Mouse (Mus musculus) T-helper 1 cell (primary cell): Measurements from ENCODE around the gene Zfp988.
"Not testable (repeated sequence)": the region's sequence is repeated elsewhere in the genome, so short reads cannot be mapped to it uniquely, and the experiment has no call there.

Experiments
- in situ Hi-C: fragments of 300-600 bp; cut with MboI, MseI; formaldehyde crosslinking; loops from one replicate; pipeline ENCODE4 v1.15.1; 2025; ENCODE audit warnings: high pct_unique_total_duplicates

The Zfp988 gene

GRCm38 (mm10) chr4:147305436-147305835 lies at the start of gene Zfp988:
Gene Zfp988 (plus strand): TSS chr4:147305674.
- in situ Hi-C loops: loop anchor here (10.0 kb wide), 1 partner anchor 1441 kb away; the partner anchor contains the start of gene Zfp986

DNA sequence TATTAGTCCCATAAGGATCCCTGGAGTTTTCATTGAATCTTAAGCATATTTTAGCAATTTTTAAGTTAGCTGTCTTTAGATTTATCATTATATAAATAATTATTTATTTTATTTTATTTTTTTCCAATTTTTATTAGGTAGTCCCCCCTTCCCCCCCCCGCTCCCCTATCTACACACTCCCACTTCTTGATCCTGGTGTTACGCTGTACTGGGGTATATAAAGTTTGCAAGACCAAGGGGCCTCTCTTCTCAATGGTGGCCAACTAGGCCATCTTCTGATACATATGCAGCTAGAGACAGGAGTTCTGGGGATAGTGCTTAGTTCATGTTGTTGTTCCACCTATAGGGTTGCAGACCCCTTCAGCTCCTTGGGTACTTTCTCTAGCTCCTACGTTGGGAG lies 42.8 kb upstream of the Zfp988 start:
- in situ Hi-C loops: loop anchor here (5.0 kb wide), 1 partner anchor 1635 kb away; no protein-coding TSS in a partner anchor

- in situ Hi-C loops: loop anchor here (5.0 kb wide), 1 partner anchor 480 kb away; no protein-coding TSS in a partner anchor
Measured at GRCm38 (mm10) chr4:147267302-147267701, 38.2 kb upstream of the Zfp988 start.

DNA sequence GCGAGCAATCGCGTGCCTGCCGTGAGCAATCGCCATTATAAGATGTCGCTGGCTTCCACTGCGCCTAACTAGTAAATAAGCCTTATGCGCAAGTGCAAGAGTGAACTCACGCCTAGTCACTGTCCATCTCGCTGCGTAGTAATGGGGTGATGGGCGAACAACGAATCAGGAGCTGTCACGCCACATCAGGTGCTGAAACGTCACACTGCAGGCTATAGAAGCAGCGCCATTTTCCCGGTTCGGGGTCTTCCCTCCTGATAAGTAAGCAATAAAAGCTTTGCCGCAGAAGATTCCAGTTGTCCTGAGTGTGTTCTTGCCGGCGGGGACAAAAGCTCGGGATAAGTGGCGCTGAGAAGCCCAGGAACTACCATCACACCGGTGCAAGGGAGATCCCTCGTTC lies 36.7 kb upstream of the Zfp988 start:
- in situ Hi-C loops: loop anchor here (5.0 kb wide), 1 partner anchor 479 kb away; no protein-coding TSS in a partner anchor

- in situ Hi-C loops: not testable (repeated sequence)
Measured at GRCm38 (mm10) chr4:147270026-147270425, 35.4 kb upstream of the Zfp988 start.

DNA sequence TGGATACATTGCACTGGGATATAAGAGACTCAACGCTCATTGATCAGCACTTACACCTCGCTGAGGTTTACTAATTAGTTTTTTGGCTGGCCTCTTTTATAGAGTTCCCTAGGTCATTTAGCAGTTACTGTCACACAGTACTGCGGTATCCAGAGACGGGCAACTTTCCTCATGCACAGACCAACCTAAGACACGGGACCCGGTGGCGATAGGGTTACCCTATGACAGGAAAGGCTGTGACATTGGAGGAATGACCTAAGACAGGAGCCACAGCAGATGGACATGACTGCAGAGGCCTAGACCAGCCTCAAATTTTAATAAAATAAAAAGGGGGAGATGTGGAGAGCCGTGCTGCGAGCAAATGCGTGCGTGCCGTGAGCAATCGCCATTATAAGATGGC lies 33.9 kb upstream of the Zfp988 start:
- in situ Hi-C loops: not testable (repeated sequence)

DNA sequence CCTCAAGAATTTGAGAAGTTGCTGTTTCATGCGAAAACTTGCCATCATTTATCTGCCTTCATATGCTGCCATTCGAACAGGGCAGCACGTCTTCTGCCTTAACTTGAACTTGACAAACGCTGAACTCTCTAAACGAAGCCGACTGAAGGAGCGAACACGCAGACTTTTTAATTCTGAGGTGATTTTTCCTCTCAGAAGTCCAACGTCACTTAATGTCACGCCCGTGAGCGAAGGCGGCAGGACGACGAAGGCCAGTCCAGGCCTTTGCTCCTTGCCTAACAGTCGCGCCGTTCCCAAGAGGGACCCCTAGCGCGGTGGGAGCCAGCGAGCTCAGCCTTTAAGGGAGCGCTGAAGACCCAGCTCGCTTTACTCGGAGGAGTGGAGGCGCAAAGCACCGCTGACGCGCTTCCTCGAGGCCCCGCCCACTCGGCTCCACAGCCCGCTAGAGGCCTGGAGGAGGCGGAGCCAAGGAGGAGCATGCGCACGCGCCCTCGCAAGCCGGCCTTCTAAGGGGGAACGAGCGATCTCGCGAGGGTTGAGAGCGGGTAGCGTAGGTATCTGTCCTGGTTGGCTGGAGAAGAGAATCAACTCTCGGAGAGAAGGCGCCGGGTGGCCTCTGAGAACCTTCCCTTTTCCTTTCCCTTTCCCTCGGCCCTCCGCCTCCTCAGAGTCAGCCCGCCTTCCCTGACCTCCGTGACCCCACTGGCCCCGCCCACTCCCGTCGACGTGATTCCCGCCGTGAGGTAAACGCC lies 30.3 kb upstream of the Zfp988 start:
- in situ Hi-C loops: loop anchor here (5.0 kb wide), 1 partner anchor 1808 kb away; no protein-coding TSS in a partner anchor

DNA sequence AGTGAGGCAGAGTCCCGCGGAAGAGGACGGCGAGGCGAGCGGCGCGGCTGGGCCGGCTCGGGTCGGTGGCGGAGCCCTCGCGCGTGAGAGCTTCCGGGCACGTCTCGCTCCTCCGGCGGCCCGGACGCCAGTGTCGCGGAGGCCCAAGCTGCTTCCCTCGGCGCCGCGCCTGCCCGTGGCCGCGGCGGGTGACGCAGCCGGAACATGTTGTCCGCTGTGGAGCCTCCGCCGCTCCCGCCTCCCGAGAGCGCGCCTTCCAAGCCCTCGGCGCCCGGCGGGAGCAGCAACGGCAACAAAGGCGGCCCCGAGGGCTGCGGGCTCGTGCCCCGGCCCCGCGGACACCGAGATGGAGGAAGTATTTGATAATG lies 29.7 kb upstream of the Zfp988 start:
- in situ Hi-C loops: loop anchor here (5.0 kb wide), 1 partner anchor 1808 kb away; no protein-coding TSS in a partner anchor

DNA sequence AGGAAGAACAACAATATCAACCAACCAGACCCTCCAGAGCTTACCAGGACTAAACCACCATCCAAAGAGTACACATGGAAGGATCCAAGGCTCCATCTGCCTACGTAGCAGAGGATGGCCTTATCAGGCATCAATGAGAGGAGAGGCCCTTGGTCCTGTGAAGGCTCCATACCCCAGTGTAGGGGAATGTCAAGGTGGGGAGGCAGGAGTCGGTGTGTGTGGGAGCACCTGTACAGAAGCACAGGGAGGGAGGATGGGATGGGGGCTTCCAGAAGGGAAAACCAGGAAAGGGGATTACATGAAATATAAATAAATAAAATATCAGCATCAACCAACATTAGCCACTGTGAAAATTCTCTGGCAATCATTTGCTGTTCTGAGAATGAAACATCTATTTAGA lies 25.1 kb upstream of the Zfp988 start:
- in situ Hi-C loops: loop anchor here (5.0 kb wide), 1 partner anchor 1208 kb away; no protein-coding TSS in a partner anchor

DNA sequence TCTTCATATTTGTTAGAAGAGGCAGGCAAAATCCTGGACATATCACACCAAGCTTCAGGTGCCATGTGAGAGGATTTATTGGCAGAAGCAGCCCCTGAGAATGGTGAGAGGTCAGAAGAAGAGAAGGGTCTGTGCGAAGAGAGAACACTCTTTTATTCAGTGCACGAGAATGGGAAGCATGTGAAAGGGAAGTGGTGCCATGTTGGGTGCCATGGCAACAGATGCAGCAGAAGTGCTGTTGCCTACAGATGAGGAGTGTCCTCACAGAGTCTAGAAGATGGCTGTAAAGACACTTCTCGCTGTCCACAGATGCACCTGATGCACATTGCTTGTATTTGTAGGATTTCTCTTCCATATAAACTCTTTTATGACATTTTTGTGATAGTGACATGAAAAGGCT lies 6.9 kb upstream of the Zfp988 start:
- in situ Hi-C loops: loop anchor here (5.0 kb wide), 1 partner anchor 414 kb away; no protein-coding TSS in a partner anchor

DNA sequence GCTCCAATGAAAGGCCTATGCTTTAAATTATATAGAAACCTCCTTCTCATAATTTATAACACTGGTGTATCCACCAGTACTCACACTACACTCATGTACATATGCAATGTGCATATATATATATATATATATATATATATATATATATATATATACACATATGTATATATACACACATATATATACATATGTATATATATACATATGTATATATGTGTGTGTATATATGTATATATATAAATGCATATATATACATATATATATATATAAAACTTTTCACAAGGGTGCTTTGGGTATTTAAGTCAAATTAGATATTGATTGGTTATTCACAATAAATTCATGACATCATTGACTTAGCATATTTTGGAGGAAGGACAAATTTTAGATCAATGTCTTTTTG lies 3.1 kb upstream of the Zfp988 start:
- in situ Hi-C loops: loop anchor here (5.0 to 10.0 kb wide), 2 partner anchors 1438 to 1795 kb away; partner anchors contain the start of gene Zfp986

- in situ Hi-C loops: loop anchor here (5.0 to 10.0 kb wide), 7 partner anchors 340 to 1793 kb away; no protein-coding TSS in a partner anchor
Measured at GRCm38 (mm10) chr4:147335036-147335690, 29.7 kb downstream of the Zfp988 start.

DNA sequence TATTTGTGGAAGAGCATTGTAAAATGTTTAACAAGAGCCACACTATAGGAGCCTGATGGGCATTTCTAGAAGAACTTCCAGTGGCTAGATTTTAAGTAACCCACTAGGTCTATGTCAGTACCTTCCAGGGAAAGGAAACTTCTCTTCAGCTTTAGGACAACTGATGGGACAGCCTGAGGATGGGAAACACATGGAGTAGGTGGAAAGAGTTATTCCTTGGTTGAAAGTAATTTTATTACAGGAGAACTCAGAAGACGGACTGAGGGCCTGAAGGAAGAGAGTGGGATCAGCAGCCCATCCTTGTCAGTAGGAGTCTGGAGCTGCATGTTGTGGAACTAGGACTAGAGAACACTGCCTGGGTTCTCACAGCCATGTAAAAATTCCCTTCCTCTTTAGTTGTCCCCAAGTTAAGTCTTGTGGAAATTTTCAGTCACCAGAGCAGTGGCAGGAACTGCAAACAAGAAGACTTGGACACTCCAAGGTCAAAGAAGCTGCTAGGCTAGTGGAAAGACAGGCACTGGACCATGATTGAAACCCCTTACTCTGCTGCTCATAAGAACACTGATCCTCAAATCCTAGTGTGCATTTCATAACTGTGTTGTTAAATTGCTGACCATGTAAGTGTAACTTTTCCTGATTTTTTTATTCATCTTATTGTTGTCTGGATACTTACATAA lies 30.4 kb downstream of the Zfp988 start:
- in situ Hi-C loops: loop anchor here (5.0 to 10.0 kb wide), 7 partner anchors 339 to 1794 kb away; no protein-coding TSS in a partner anchor

DNA sequence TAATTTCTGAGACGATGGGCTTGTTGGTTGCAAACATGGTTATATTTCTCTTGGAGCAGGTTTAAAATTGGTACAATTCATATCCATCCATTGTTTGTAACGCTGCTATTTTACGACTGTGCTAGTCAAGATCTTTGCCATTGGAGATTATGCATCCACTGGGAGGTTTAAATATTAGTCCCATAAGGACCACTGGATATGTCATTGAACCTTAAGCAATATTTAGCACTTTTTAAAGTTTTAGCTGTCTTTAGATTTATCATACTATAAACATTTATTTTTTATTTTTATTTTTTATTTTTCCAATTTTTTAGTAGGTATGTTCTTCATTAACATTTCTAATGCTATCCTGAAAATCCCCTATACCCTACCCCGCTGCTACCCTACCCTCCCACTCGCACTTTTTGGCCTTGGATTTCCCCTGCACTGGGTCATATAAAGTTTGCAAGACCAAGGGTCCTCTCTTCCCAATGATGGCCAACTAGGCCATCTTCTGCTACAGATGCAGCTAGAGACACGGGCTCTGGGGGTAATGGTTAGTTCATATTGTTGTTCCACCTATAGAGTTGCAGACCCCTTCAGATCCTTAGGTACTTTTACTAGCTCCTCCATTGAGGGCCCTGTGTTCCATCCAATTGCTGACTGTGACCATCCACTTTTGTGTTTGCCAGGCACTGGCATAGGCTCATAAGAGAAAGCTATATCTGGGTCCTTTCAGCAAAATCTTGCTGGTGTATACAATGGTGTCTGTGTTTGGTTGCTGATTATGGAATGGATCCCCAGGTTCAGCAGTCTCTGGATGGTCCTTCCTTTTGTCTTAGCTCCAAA lies 31.1 kb downstream of the Zfp988 start:
- in situ Hi-C loops: loop anchor here (5.0 to 10.0 kb wide), 7 partner anchors 338 to 1794 kb away; no protein-coding TSS in a partner anchor

- in situ Hi-C loops: loop anchor here (5.0 to 10.0 kb wide), 7 partner anchors 337 to 1795 kb away; no protein-coding TSS in a partner anchor
Measured at GRCm38 (mm10) chr4:147337520-147337919, 32.0 kb downstream of the Zfp988 start.

DNA sequence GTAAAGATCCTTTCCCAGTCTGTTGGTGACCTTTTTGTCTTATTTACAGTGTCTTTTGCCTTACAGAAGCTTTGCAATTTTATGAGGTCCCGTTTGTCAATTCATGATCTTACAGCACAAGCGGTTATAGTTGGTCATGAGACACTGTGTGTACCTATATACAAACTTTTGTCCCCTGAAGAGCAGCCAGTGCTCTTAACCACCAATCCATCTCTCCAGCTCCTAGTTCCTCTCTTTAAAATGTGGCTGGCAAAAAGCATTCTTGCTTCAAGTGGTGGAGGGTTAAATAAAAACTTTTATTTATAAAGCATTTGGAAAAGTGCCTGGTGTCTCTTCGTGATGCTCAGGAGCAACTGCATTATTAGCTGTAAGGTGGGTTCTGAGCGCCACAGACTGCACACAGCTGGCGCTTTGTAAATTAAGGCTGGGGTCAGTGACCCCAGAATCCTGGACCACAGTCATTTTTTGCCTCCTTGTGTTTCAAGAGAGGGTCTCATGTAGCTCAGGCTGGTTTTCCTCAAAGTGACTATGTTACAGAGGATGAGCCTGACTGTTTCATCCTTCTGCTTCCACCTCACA lies 32.6 kb downstream of the Zfp988 start:
- in situ Hi-C loops: loop anchor here (5.0 to 10.0 kb wide), 7 partner anchors 337 to 1796 kb away; no protein-coding TSS in a partner anchor

DNA sequence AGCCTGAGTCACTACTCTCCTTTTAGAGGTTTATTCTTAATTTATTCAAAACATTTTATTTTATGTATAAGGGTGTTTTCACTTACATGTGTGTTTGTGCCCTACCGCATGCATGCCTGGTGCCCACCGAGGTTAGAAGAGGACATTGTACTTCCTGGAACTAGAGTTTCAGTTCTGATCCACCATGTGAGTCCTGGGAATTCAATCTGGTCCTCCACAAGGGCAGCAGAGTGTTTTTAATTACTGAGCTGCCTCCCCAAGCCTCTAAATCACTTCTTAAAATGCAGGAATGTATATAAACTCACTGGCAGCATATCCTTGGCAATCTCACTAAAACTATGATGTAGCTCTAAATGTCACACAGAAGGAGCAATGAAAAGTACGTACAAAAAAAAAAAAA lies 33.2 kb downstream of the Zfp988 start:
- in situ Hi-C loops: loop anchor here (5.0 to 10.0 kb wide), 7 partner anchors 336 to 1796 kb away; no protein-coding TSS in a partner anchor

DNA sequence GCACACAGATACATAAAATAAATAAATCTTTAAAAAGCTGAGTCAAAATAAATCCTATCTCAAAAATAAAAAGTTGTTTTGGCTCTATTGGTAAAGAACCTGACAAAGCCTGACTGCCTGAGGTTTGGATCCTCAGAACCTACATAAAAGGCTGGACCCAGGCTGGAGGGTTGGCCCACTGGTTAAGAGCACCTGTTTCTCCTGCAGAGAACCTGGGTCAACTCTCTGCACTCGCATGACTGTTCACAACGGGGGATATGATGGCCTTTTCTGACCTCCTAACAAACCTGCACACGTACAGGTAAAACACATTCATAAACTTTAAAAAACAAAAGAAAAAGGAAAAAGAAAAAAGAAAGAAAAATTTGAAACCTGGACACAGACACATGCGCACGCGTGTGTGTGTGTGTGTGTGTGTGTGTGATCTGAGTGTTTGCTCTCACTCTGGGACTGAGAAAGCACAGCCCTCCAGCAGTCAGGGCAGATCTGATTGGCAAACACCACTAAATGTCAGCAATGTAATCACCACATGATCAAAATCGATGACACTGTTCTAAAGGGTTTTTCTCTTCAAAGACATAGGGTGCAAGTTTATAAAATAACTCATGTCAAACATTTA lies 34.2 kb downstream of the Zfp988 start:
- in situ Hi-C loops: loop anchor here (5.0 to 10.0 kb wide), 7 partner anchors 335 to 1797 kb away; no protein-coding TSS in a partner anchor

DNA sequence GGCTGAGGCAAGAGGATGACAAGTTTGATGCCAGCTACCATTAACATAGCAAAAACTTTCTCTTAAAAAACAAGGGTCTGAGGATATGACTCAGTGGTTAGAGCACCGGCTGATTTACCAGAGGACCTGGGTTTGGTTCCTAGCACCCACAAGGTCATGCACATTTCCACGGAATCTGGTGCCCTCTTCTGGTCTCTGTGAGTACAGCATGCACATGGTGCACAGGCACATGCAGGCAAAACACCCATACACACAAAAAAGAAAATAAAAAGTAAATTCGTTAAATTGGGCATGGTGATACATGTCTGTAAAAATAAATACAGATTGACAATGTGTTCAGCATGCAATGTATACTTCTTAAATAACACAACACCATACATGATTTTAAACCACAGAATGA lies 34.8 kb downstream of the Zfp988 start:
- in situ Hi-C loops: not testable (repeated sequence)

DNA sequence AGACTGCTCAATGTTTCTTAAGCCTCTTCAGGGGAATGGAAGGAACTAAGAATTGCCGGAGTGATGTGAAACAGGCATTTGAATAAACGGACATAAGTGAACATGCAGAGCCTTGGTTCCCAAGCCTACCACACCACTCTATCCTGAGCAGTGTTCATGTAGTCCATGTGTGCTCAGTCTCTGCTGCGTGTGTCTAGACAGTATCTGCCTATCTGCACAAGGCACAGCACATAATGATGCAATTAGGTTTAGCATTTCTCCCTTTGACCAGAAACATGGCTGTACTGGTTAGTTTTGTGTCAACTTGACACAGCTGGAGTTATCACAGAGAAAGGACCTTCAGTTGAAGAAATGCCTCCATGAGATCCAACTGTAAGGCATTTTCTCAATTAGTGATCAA lies 35.4 kb downstream of the Zfp988 start:
- in situ Hi-C loops: not testable (repeated sequence)
